9 mouse cellular contexts compared by ENCODE assay signal in the genomic region with DNA sequence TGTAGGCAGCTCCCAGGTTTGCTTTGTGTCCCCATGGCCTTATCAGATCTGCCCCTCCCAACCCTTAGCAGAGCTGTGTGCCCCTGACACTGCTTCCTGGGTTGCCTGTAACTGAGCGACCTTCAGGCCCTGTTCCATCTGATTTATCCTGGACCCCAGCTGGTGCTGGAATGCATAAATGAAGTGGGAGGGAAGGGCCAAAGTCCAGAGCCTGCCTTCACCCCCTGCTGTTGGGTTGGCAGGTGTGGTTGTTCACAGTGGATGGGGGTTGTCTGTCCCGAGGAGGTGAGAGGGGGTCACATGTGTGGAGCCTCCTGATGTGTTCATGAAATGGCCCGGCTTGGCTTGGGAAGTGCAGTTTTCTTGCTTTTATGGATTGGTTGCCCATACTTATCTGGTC. TPM values are rescaled to one million over a fixed set of nuclear protein-coding genes. Genes with fewer than 3 reads are reported as not detected.
DNase-seq lines count a peak whose midpoint lies in the region; ATAC-seq and TF ChIP-seq lines count a peak whose summit lies in the region.
"Had no signal": no experiment of that assay in that cellular context is flagged by ENCODE, and none has a peak within 500 bp of the region (broad histone marks: within the 10 kb centered on the region; RNA-seq: fewer than 3 reads in every experiment).

No protein-coding gene starts in this region.

- H3K9ac ChIP-seq in heart, embryonic 16.5 days (ENCODE audit: low read length) = peak overlapping the region; percentile 37
- no peak overlapping the region for H3K9ac ChIP-seq in intestine, postnatal 0 days (ENCODE audit: low read depth, low read length)
- no peak overlapping the region for H3K9ac ChIP-seq in liver, embryonic 13.5 days

- H3K9me3 ChIP-seq in heart, embryonic 16.5 days (replicated peaks; ENCODE audit: control insufficient read depth, low read length) = no peaks in the 10 kb centered on the region
- H3K9me3 ChIP-seq in embryonic facial prominence, embryonic 10.5 days = no peaks in the 10 kb centered on the region
- H3K9me3 ChIP-seq in intestine, postnatal 0 days (ENCODE audit: control insufficient read depth) = no peaks in the 10 kb centered on the region
- H3K9me3 ChIP-seq in liver, embryonic 13.5 days (replicated peaks) = no peaks in the 10 kb centered on the region

- H3K36me3 ChIP-seq in heart, embryonic 16.5 days (ENCODE audit: control insufficient read depth, insufficient read depth) = no peaks in the 10 kb centered on the region
- H3K36me3 ChIP-seq in embryonic facial prominence, embryonic 10.5 days (replicated peaks) = 0 out of 2 replicates have a peak, but pooled peaks cover 2% of the 10 kb centered on the region
- no peaks in the 10 kb centered on the region for H3K36me3 ChIP-seq in intestine, postnatal 0 days (ENCODE audit: control insufficient read depth, insufficient read depth)
- H3K36me3 ChIP-seq in liver, embryonic 13.5 days = no peaks in the 10 kb centered on the region

- H3K4me1 ChIP-seq in heart, embryonic 16.5 days (ENCODE audit: control insufficient read depth, insufficient read depth, low read length) = peaks cover 93% of the 10 kb centered on the region
- H3K4me1 ChIP-seq in embryonic facial prominence, embryonic 10.5 days = peaks cover 100% of the 10 kb centered on the region
- peaks cover 37% of the 10 kb centered on the region for H3K4me1 ChIP-seq in intestine, postnatal 0 days (replicated peaks; ENCODE audit: control insufficient read depth, insufficient read depth, low read length)
- H3K4me1 ChIP-seq in liver, embryonic 13.5 days (replicated peaks) = peaks cover 88% of the 10 kb centered on the region

- peak overlapping the region; percentile 85 for H3K27ac ChIP-seq in heart, embryonic 16.5 days (ENCODE audit: low read length)
- peak overlapping the region; percentile 80 for H3K27ac ChIP-seq in embryonic facial prominence, embryonic 10.5 days (replicated peaks)
- H3K27ac ChIP-seq in intestine, postnatal 0 days (ENCODE audit: low read depth, low read length) = 0 out of 2 replicates have a peak overlapping the region, but pooled peaks have one; percentile 21
- H3K27ac ChIP-seq in liver, embryonic 13.5 days = peak overlapping the region; percentile 61

- no peak overlapping the region for H3K4me3 ChIP-seq in heart, embryonic 16.5 days (ENCODE audit: low read length)
- peak overlapping the region; percentile 19; the same call in 1 of the 2 replicates for H3K4me3 ChIP-seq in embryonic facial prominence, embryonic 10.5 days
- H3K4me3 ChIP-seq in intestine, postnatal 0 days (ENCODE audit: low read depth, low read length) = no peak overlapping the region
- no peak overlapping the region for H3K4me3 ChIP-seq in liver, embryonic 13.5 days (replicated peaks)

- ATAC-seq in heart, embryonic 16.5 days (replicated peaks; ENCODE audit: extremely low read depth, insufficient read depth, low FRiP score) = no peak
- ATAC-seq in intestine, postnatal 0 days = peak; percentile 57
- peak; percentile 24 for ATAC-seq in liver, embryonic 13.5 days (ENCODE audit: low read depth)

- intact Hi-C loops in heart, postnatal 25 days (cut with DNase I) = no loop called here

- 15% methylated on average over 3 of the region's 3 CpGs for WGBS in heart, embryonic 16.5 days
- WGBS in embryonic facial prominence, embryonic 10.5 days = 33% methylated on average over 3 of the region's 3 CpGs
- 20% methylated on average over 3 of the region's 3 CpGs for WGBS in intestine, postnatal 0 days
- 42% methylated on average over 3 of the region's 3 CpGs for WGBS in liver, embryonic 13.5 days (ENCODE audit: insufficient replicate concordance)

- no peak for TF ChIP-seq CTCF in intestine, postnatal 0 days (IDR thresholded peaks at IDR 0.05; ENCODE audit: low read depth)

- H3K27me3 ChIP-seq in heart, embryonic 16.5 days (ENCODE audit: control insufficient read depth, insufficient read depth, low read length) = no peaks in the 10 kb centered on the region
- no peaks in the 10 kb centered on the region for H3K27me3 ChIP-seq in embryonic facial prominence, embryonic 10.5 days (replicated peaks; ENCODE audit: low read depth, poor library complexity, severe bottlenecking)
- no peaks in the 10 kb centered on the region for H3K27me3 ChIP-seq in intestine, postnatal 0 days (replicated peaks; ENCODE audit: control insufficient read depth, insufficient read depth, low read length)
- peaks cover 8% of the 10 kb centered on the region for H3K27me3 ChIP-seq in liver, embryonic 13.5 days

- DNase-seq in heart, postnatal 25 days (ENCODE audit: low spot score) = no peak
- DNase-seq in embryonic facial prominence, embryonic 10.5 days (ENCODE audit: low spot score) = no peak
- no peak for DNase-seq in liver, embryonic 13.5 days
- no peak for DNase-seq in natural killer cell, adult 2 months (ENCODE audit: low spot score in 2 of 2)
- DNase-seq in thymus, postnatal 25 days = no peak
- DNase-seq in layer of hippocampus, postnatal 25 days (ENCODE audit: extremely low spot score in 1 of 2, low spot score in 1 of 2) = no peak
- DNase-seq: cerebellum, adult 8-10 months had no signal

- H3K4me2 ChIP-seq in heart, embryonic 16.5 days (ENCODE audit: low read depth, low read length) = no peak overlapping the region
- no peak overlapping the region for H3K4me2 ChIP-seq in intestine, postnatal 0 days (replicated peaks; ENCODE audit: low read depth)
- no peak overlapping the region for H3K4me2 ChIP-seq in liver, embryonic 13.5 days

RNA-seq across cellular contexts. Expression of a gene that starts 7.7 kb away (rescaled TPM):
- 12.3 and 14.2 TPM in 2 replicates for polyA plus RNA-seq in heart, embryonic 16.5 days (2015; fragmentation: Nextera tagmentation; extraction: Ambion mirVana)
- total RNA-seq in heart, postnatal 25 days (2021) = 10 to 100 TPM; 16.6 to 20.3 TPM
- polyA plus RNA-seq in embryonic facial prominence, embryonic 10.5 days (2016; fragmentation: Nextera tagmentation; extraction: Ambion mirVana) = 22.2 and 22.3 TPM in 2 replicates
- polyA plus RNA-seq in intestine, postnatal 0 days (2015; fragmentation: Nextera tagmentation; extraction: Ambion mirVana) = 9.2 and 10.5 TPM in 2 replicates
- 2.4 and 2.8 TPM in 2 replicates for polyA plus RNA-seq in liver, embryonic 13.5 days (2015; fragmentation: Nextera tagmentation; extraction: Ambion mirVana)
- 10 to 100 TPM; 15.4 to 16.2 TPM for total RNA-seq in layer of hippocampus, postnatal 25 days (2021)

RNA-seq across cellular contexts. Expression of a gene that starts 22.6 kb away (rescaled TPM):
- 91.2 and 122 TPM in 2 replicates for polyA plus RNA-seq in heart, embryonic 16.5 days (2015; fragmentation: Nextera tagmentation; extraction: Ambion mirVana)
- 100 to 1,000 TPM; 129 to 141 TPM for total RNA-seq in heart, postnatal 25 days (2021)
- polyA plus RNA-seq in embryonic facial prominence, embryonic 10.5 days (2016; fragmentation: Nextera tagmentation; extraction: Ambion mirVana) = 92.6 and 97.5 TPM in 2 replicates
- 63.3 and 72.1 TPM in 2 replicates for polyA plus RNA-seq in intestine, postnatal 0 days (2015; fragmentation: Nextera tagmentation; extraction: Ambion mirVana)
- polyA plus RNA-seq in liver, embryonic 13.5 days (2015; fragmentation: Nextera tagmentation; extraction: Ambion mirVana) = 67.5 and 74.1 TPM in 2 replicates
- total RNA-seq in layer of hippocampus, postnatal 25 days (2021) = 10 to 100 TPM; 76.3 to 82.6 TPM

RNA-seq across cellular contexts. Expression of a gene that starts 37.6 kb away (rescaled TPM):
- 15.7 and 17.2 TPM in 2 replicates for polyA plus RNA-seq in heart, embryonic 16.5 days (2015; fragmentation: Nextera tagmentation; extraction: Ambion mirVana)
- 10 to 100 TPM in 1 of 2 experiments, 1 to 10 TPM in 1; 9.8 to 12.0 TPM for total RNA-seq in heart, postnatal 25 days (2021)
- 14.4 and 16.2 TPM in 2 replicates for polyA plus RNA-seq in embryonic facial prominence, embryonic 10.5 days (2016; fragmentation: Nextera tagmentation; extraction: Ambion mirVana)
- 5.0 and 5.3 TPM in 2 replicates for polyA plus RNA-seq in intestine, postnatal 0 days (2015; fragmentation: Nextera tagmentation; extraction: Ambion mirVana)
- 2.9 TPM in 2 replicates for polyA plus RNA-seq in liver, embryonic 13.5 days (2015; fragmentation: Nextera tagmentation; extraction: Ambion mirVana)
- total RNA-seq in layer of hippocampus, postnatal 25 days (2021) = 1 to 10 TPM; 6.0 TPM

RNA-seq across cellular contexts. Expression of a gene that starts 37.6 kb away (rescaled TPM):
- polyA plus RNA-seq in heart, embryonic 16.5 days (2015; fragmentation: Nextera tagmentation; extraction: Ambion mirVana) = 87.5 and 88.7 TPM in 2 replicates
- total RNA-seq in heart, postnatal 25 days (2021) = 100 to 1,000 TPM; 149 TPM
- polyA plus RNA-seq in embryonic facial prominence, embryonic 10.5 days (2016; fragmentation: Nextera tagmentation; extraction: Ambion mirVana) = 66.6 and 66.7 TPM in 2 replicates
- polyA plus RNA-seq in intestine, postnatal 0 days (2015; fragmentation: Nextera tagmentation; extraction: Ambion mirVana) = 37.9 and 38.6 TPM in 2 replicates
- polyA plus RNA-seq in liver, embryonic 13.5 days (2015; fragmentation: Nextera tagmentation; extraction: Ambion mirVana) = 51.8 and 62.5 TPM in 2 replicates
- total RNA-seq in layer of hippocampus, postnatal 25 days (2021) = 10 to 100 TPM; 62.5 to 71.8 TPM

RNA-seq across cellular contexts. Expression of a gene that starts 42.5 kb away (rescaled TPM):
- polyA plus RNA-seq in heart, embryonic 16.5 days (2015; fragmentation: Nextera tagmentation; extraction: Ambion mirVana) = 5.6 and 8.1 TPM in 2 replicates
- 1 to 10 TPM; 3.5 to 4.2 TPM for total RNA-seq in heart, postnatal 25 days (2021)
- 37.7 and 39.5 TPM in 2 replicates for polyA plus RNA-seq in embryonic facial prominence, embryonic 10.5 days (2016; fragmentation: Nextera tagmentation; extraction: Ambion mirVana)
- polyA plus RNA-seq in intestine, postnatal 0 days (2015; fragmentation: Nextera tagmentation; extraction: Ambion mirVana) = 9.3 and 10.8 TPM in 2 replicates
- 8.4 and 10.7 TPM in 2 replicates for polyA plus RNA-seq in liver, embryonic 13.5 days (2015; fragmentation: Nextera tagmentation; extraction: Ambion mirVana)
- 1 to 10 TPM; 4.4 to 5.0 TPM for total RNA-seq in layer of hippocampus, postnatal 25 days (2021)

Comparison
In these comparisons a context has a peak if more than half of its experiments do, and no peak if none do; other contexts are left out.
1. H3K27ac ChIP-seq: peak in every context shown above with its lines; median percentile 85 in heart, embryonic 16.5 days; 80 in embryonic facial prominence, embryonic 10.5 days; 61 in liver, embryonic 13.5 days; 21 in intestine, postnatal 0 days.